Mouse (Mus musculus) E14TG2a.4 (cell line): ENCODE measurements at regions not wholly inside any gene's neighbourhood (a gene's known extent, or its start where the extent isn't known, plus 50 kb on each side); places are given as distances from the start of the nearest gene placed in this dataset.

Experiments
- CTCF ChIP-seq: conservative IDR thresholded peaks from 2 replicates; pipeline ENCODE4 v1.5.1; 2014; ENCODE audit warnings: low read length
- NANOG ChIP-seq: IDR thresholded peaks from 2 replicates; pipeline ENCODE4 v1.6.1; 2014; ENCODE audit warnings: borderline replicate concordance, low read length, mixed read lengths
- POU5F1 ChIP-seq: IDR thresholded peaks from 2 replicates; pipeline ENCODE4 v1.6.1; 2014; ENCODE audit warnings: low read length, borderline replicate concordance

GRCm38 (mm10) chr3:148681186-148681585 lies 309.2 kb downstream of the Adgrl2 start:
- no peak for TF ChIP-seq CTCF
- TF ChIP-seq POU5F1 = no peak
- no peak for TF ChIP-seq NANOG
